Mouse (Mus musculus): ENCODE results near the gene Zfp609.
A peak's percentile ranks its signal among the peaks of the same experiment; 100 is the strongest.
"Not testable (repeated sequence)": the region's sequence is repeated elsewhere in the genome, so short reads cannot be mapped to it uniquely, and the experiment has no call there.

Zfp609 gene

GRCm38 (mm10) chr9:65818402-65818801, 9.0 kb downstream of the Zfp609 start:
- no peak for DNase-seq (ENCODE audit: extremely low spot score)

GRCm38 (mm10) chr9:65812841-65813240, 14.5 kb downstream of the Zfp609 start:
- DNase-seq (ENCODE audit: extremely low spot score): no peak

GRCm38 (mm10) chr9:65811784-65812183, 15.6 kb downstream of the Zfp609 start:
- DNase-seq (ENCODE audit: extremely low spot score): no peak

- no peak for DNase-seq (ENCODE audit: extremely low spot score)
Measured at GRCm38 (mm10) chr9:65807818-65808217, 19.5 kb downstream of the Zfp609 start.

GRCm38 (mm10) chr9:65807251-65807650, 20.1 kb downstream of the Zfp609 start:
- DNase-seq (ENCODE audit: extremely low spot score): no peak

GRCm38 (mm10) chr9:65799770-65800169, 27.6 kb downstream of the Zfp609 start:
- no peak for DNase-seq (ENCODE audit: extremely low spot score)

GRCm38 (mm10) chr9:65795651-65796050, 31.7 kb downstream of the Zfp609 start:
- no peak for DNase-seq (ENCODE audit: extremely low spot score)

GRCm38 (mm10) chr9:65794313-65794712, 33.1 kb downstream of the Zfp609 start:
- no peak for DNase-seq (ENCODE audit: extremely low spot score)

GRCm38 (mm10) chr9:65793506-65793905, 33.9 kb downstream of the Zfp609 start:
- no peak for DNase-seq (ENCODE audit: extremely low spot score)

GRCm38 (mm10) chr9:65793086-65793485, 34.3 kb downstream of the Zfp609 start:
- no peak for DNase-seq (ENCODE audit: extremely low spot score)

GRCm38 (mm10) chr9:65791846-65792245, 35.5 kb downstream of the Zfp609 start:
- DNase-seq (ENCODE audit: extremely low spot score): no peak

GRCm38 (mm10) chr9:65791106-65791505, 36.3 kb downstream of the Zfp609 start:
- no peak for DNase-seq (ENCODE audit: extremely low spot score)

GRCm38 (mm10) chr9:65789788-65790187, 37.6 kb downstream of the Zfp609 start:
- DNase-seq (ENCODE audit: extremely low spot score): no peak

- no peak for DNase-seq (ENCODE audit: extremely low spot score)
Measured at GRCm38 (mm10) chr9:65788556-65788955, 38.8 kb downstream of the Zfp609 start.

GRCm38 (mm10) chr9:65787829-65788344, 39.5 kb downstream of the Zfp609 start:
- no peak for DNase-seq (ENCODE audit: extremely low spot score)

- DNase-seq (ENCODE audit: extremely low spot score): no peak
Measured at GRCm38 (mm10) chr9:65786885-65787787, 40.2 kb downstream of the Zfp609 start.

GRCm38 (mm10) chr9:65785772-65786368, 41.5 kb downstream of the Zfp609 start:
- no peak for DNase-seq (ENCODE audit: extremely low spot score)

GRCm38 (mm10) chr9:65779619-65780018, 47.7 kb downstream of the Zfp609 start:
- DNase-seq (ENCODE audit: extremely low spot score): not testable (repeated sequence)

- DNase-seq (ENCODE audit: extremely low spot score): no peak
Measured at GRCm38 (mm10) chr9:65776874-65777432, 50.4 kb downstream of the Zfp609 start.

GRCm38 (mm10) chr9:65776137-65776872, 51.1 kb downstream of the Zfp609 start:
- peak; percentile 46 for DNase-seq (ENCODE audit: extremely low spot score)

- DNase-seq (ENCODE audit: extremely low spot score): no peak
Measured at GRCm38 (mm10) chr9:65773783-65774182, 53.6 kb downstream of the Zfp609 start.

All from embryo, embryonic 9.5 days (tissue).